Mouse (Mus musculus) spleen, embryonic (tissue): Measurements from ENCODE around the gene Col6a6.

Source experiments
- CTCF ChIA-PET: fragments of 350-600 bp; sonication (Branson Sonifier 250); formaldehyde crosslinking; loops from one replicate; lab custom pipeline; 2022; lab: Charles Lee

The Col6a6 gene

DNA sequence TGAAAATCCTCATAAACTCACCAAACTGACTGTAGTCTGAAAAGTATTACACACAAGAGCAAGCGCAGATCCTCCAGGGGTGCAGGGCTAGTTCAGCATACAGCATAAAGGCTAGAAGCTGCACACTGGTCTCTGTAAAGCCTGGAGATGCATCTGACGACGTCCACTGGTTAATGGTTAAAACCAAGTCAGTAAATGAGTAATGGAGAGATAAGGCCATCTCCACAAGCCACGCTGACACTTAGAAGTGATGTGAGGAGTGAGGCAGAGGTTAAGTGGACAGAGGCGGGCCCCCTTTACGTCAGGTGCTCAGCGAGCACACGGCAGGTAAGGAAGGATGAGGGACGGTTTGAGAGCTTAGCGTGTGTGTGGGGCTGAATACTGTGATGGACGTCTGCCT is 152.0 kb downstream of the Col6a6 start:
- CTCF ChIA-PET, result no interaction called here

DNA sequence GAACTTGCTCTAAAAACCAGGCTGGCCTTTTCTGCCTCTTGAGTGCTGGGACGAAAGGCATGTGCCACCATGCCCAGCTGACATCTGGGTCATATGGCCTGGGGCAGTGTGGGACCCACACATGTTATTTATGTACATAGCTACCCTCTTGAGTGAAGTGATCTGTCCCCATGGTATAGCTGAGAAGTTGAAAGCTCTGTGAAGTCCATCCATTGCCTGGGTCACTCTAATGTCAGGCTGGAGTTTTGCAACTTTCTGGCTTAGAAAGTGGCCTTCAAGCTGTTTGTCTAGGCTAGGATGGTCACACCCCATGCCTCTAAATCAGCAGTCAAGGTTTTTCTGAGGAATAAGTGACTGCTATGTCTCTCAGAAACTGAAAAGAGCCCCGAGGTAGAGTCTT is 155.9 kb downstream of the Col6a6 start:
- CTCF ChIA-PET, result no interaction called here

DNA sequence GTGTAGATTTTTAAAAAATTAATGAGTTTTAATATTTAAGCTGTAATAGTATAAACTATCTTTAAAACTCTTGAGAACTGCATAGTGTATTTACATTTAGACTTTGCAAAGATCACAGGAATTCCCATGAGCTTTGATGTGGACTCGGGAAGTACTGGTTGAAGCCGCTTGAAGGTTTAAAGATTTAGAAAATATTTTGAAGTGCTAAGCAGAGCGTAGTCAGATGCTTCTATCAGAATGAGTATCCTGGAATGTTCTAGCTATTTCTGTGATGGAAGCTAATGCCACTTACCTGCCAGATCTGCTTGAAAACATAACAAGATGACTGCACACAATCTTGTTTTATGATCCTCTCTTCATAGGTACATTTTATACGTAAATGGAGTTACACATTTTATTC is 157.0 kb downstream of the Col6a6 start:
- CTCF ChIA-PET, result no interaction called here

DNA sequence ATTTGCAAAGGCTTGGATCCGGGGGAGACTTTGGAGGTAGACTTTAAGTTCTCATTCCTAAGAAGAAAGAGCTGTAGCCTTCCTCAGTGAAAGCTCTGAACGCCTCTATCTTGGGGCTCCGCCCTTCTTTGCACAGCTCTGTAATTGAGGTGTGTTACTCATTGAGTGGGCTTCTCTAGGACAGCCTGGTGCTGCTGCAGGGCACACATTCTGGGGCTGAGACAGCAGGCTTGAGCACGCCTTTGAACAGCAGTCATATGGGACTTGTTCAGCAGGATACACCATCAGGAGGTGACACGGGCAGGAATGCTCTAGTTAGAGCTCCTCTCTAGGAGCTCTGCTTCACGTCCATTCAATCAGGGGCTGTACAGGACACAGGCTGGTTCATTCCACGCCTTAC is 162.7 kb downstream of the Col6a6 start:
- CTCF ChIA-PET, result no interaction called here

DNA sequence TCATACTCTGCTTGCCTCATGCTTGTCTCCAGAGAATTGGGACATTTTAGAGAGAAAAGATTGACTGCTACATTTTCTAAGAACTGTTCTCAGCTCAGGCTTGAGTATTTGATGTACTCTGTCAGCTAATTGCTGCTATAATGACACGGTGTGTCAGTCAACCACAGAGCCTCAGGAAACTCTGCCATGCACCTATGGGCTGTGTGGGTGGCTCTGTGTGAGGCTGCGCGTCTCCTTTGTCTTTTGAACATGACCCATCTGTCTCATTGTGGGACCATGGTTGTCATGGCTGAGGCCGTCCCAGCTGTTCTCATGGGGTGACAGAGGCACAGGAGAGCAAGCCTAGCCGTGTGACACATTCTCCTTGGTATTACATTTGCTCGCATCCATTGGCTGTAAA is 168.1 kb downstream of the Col6a6 start:
- CTCF ChIA-PET, result interaction anchor here (0.6 kb wide), 1 partner anchor 24 kb away, joined by 13 read pairs; no protein-coding TSS in a partner anchor

DNA sequence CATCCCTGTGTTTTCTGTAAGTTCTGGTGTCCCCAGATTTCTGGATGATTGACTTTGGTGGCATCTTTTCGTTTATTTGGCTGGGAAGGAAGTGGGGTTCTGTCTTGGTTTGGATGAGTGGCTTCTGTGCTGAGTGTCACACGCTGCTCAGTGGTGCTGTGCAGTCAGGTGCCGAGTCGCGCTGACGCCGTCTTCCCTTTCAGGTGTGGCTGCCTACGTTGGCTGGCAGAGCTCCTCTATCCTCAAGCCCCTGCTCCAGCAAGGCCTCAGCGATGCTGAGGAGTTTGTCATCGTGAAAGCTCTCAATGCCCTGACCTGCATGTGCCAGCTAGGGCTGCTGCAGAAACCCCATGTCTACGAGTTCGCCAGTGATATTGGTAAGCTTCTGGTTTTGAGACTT is 169.7 kb downstream of the Col6a6 start:
- CTCF ChIA-PET, result no interaction called here

DNA sequence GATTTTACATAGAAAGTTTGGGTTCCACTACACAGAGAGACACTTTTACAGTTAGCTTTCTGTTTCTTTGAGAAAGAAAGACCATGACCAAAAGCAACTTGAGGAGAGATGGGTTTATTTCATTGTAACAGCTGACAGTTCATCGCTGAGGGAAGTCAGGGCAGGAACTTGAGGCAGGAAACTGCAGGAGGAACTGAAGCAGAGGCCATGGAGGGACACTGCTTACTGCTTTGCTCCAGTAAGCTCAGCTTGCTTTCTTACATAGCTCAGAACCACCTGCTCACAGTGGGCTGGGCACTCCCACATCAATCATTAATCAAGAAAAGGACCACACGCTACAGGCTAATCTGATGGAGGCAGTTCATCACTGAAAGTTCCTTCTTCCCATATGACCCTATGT is 171.8 kb downstream of the Col6a6 start:
- CTCF ChIA-PET, result interaction anchor here (0.7 kb wide), 1 partner anchor 15 kb away, joined by 4 read pairs; no protein-coding TSS in a partner anchor

DNA sequence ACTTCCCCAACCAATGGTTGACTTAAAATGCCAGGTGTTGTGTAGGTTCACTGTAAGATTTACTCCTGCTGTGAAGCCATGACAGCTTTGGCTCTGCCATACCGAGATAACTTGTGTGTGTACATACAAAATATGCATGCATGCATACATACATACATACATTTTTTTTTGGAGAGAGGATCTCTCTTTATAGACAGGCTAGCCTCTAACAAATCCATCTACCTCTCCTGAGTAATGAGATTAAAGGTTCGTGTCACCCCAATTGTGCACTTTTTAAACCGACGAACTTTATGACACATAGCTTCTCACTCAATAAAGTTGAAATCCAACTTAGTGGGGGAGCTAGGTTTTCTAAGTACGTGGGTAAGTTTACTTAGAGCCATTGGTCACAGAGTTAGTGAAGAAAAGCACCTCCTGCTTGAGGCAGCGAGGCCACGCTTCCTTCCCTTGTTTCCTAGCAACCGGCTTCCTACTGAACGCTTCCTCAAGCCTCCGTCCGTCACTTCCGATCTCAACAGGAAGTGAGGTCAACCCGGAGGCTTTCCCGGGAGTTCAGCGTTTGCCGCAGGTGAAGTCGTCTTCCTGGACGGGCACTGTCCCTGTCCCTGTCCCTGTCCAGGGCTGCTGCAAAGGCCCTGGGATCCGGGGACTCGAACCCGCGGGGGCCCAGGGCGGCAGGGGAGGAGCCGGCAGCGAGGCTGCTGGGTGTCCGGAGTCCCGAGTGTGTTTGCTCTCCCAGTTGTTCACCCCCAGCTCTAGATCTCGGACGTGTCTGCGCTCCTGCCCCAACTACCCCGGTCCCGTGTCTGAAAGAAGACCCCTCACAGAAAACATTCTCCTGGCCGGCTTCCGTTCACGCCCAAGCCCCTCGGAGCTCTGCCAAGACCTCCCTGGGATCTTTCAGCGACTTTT is 185.2 kb downstream of the Col6a6 start, which contains the start of gene Pik3r4:
TSS of gene Pik3r4 (plus strand) at position 519 of the 912 bp plus-strand sequence.
- CTCF ChIA-PET, result interaction anchor here (0.6 kb wide), 1 partner anchor 9 kb away, joined by 3 read pairs; no protein-coding TSS in a partner anchor

DNA sequence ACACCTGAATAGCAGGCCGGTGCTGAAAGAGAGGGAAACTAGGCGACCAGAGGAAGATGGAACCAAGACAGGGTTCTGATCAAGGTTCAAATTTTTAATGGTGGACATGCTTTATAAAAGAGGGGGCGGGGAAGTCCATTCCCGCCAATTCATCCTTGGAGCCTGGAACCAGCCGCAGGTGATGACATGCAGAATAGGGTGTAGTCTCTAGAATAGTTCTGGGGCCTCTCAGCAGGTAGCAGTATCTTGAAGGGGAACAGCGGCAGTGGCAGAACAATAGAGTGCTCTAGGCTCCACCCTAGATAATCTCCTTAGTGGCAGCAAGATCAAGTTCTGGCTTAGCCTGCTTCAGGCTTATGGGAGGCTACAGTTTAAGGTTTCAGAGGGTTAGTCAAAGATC is 186.6 kb downstream of the Col6a6 start:
- CTCF ChIA-PET, result interaction anchor here (0.5 kb wide), 1 partner anchor 15 kb away, joined by 4 read pairs; no protein-coding TSS in a partner anchor
